Mouse (Mus musculus): Measurements from ENCODE around the gene Hba-a1.
"Not testable (repeated sequence)": the region's sequence is repeated elsewhere in the genome, so short reads cannot be mapped to it uniquely, and the experiment has no call there.

The Hba-a1 gene

DNA sequence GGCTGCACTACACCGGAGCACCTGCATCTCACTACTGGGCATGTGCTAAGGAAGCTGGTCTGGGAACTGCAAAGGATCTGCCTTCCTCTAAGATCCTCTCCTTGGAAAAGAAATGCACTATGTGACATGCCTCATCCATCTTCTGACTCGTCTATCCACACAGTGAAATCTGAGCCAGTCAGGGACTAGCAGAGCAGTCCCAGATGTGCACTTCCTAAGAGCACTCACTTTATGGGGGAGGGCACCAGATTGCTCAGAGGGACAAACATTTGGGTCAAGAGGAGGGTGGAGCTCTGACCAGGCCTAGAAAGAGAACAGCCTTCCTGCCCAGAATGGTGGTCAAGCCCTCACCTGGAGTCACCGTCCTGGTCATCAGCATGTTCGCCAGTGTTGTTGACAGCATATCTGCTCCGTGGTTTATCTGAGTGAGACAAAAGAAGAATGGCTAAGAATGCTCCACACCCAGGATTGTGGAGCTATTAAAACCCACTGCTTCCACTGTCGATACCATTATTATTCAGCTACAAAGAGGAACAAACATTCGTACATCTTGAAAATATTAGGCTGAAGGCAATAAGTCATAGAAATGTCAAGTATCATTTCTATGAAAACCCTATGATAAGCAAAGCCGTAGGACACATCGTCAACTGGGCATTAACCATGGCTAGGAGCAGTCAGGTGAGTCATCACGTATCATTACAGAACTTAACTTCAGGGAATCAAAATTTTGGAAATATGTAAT lies 20.5 kb upstream of the Hba-a1 start:
- DNase-seq (ENCODE audit: low spot score in 2 of 2) = no peak

DNA sequence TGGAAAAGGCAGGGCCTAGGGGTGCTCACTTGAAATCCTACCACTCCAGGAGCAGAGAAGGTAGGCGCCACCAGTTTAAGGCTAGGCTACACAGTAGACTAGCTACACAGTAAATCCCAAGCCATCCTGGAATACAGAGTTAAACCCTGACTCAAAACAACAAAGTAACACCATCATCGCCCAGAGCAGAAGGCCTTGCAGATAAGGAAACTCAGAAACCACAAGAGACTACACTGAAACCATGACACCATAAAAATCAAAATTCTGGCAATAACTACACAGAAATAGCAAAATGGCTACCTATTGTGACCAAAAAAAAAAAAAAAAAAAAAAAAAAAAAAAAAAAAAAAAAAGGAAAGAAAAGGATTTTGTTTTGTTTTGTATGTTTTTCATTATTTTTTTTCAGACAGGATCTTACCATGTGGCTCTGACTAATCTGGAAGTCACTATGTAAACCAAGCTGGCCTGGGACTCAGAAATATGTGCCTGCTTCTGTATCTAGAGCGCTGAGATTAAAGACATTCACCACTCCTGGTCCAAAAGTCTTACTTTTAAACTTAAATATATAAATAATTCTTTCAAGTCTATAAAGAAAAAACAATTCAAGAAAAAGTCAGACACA lies 18.1 kb upstream of the Hba-a1 start:
- DNase-seq (ENCODE audit: low spot score in 2 of 2) = no peak

DNA sequence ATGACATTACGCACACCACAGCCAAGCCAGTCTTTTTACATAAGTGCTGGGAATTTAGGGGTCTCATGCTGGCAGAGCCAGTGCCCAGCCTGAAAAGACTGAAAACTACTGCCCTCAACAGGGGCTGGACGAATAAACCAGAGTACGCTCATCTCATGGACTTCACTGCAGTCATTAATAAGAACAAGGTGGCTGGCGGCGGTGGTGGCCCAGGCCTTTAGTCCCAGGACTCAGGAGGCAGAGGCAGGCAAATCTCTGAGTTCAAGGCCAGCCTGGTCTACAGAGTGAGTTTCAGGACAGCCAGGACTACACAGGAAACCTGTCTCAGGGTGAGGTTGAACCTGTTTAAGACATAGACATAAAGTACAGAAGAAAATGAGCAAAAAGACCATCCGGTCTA lies 17.1 kb upstream of the Hba-a1 start:
- DNase-seq (ENCODE audit: low spot score in 2 of 2) = no peak

DNA sequence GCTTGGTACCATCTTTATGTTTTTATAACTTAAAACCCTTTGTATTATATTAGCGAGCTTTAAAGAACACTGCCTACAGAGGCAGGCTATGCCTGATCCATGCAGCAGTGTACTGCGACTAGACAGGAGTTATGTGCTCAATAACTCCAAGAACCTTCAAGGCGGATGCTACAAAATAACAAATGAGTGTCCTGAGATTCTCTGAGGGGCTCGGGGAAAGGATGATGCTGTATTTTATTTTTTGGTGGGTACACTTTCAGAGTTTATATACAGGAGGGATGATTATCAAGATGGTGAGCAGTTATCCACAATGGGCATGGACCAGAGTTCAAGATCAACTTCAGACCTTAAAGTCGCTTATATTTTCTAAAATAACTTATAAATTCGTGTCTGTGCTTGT lies 16.5 kb upstream of the Hba-a1 start:
- no peak for DNase-seq (ENCODE audit: low spot score in 2 of 2)

DNA sequence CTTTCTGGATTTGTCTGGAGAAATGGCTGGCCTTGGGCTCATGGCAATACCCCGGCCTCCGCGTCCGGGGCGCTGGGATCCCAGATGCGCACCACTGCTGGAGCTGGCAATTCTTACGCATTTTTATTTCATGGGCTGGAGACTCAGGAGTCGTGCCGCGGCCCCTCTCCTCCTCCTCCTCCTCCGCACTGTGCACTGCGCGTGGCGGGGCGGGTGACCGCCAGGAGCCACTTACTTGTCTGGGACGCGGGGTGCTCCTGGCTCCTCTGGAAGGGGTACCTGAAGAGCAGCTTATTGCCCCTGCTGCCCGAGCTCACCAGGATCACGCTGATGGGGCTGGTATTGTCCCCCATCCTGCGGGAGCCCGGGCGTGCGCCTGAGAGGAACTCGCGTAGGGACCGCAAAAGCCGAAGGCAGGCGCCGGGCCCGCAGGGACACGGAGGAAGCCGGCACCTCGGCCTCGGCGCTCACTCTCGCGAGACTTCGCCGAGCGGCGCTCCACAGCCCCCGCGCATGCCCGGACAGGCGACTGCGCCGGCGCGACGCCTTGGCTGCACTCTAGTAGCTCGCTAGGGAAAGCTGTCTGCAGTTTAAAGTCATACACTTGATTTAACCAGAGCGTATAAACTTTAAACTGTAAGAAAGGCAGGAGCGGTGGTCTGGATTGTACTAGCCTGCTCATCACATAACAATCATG lies 16.0 kb upstream of the Hba-a1 start, which contains the start of gene Nprl3:
Gene Nprl3, minus strand, starts transcription at position 520 of the 697 bp plus-strand sequence.
- peak; percentile 91 to 95 for DNase-seq (ENCODE audit: low spot score in 2 of 2)

DNA sequence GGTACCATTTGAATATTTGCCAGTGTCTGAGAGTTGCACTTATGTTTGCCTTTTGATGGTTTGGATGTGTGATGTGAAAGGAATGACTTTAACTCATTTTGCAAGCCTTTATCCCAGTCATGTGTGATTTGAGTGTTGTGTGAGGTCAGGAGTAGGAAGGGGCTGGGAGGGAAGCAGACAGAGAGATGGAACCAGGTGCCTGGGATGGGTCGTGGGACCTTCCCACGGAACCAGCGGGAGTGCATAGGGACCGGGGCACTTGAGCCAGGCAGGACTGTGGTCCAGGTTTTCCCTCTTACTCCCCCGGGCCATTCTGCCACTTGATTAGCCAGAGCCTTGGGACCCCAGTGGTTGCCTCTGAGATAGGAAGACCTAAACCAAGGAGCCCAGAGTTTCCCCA lies 15.3 kb upstream of the Hba-a1 start:
- DNase-seq (ENCODE audit: low spot score in 2 of 2) = no peak

DNA sequence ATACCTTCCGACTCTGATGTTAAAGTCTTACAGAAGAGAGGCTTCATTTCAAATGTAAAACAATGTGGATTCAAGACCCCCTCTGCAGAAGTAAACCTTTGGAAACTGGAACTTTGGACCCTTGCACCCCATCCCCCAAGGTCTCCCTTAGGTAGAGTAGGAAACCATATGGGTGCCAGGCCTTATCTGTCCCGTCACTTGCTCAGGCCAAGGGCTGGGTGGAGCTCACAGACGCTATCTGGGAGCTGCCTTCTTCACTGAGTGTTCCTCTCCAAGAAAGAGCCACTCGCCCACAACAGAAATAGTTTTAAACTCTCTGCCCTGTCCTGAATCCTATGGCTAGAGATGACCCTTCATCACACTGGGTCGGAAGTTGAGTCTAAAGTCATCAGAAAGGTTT lies 14.4 kb upstream of the Hba-a1 start:
- DNase-seq (ENCODE audit: low spot score in 2 of 2) = no peak

DNA sequence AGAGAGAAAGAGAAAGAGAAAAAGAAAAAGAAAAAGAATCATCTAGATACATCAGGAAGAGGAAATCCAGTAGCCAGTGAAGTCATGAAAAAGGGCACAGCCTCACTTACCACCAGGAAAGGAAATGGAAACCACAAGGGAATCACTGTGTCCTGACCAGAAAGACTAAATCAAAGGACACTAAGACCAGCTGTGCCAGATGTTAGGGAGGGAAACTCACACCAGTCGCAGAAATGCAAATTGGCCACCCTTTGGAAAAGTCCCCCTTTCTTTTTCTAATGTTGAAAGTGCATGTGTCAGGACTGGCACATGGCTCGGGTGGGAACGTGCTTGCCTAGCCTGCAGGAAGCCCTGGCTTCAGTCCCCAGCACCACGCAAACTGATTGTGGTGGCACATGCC lies 12.1 kb upstream of the Hba-a1 start:
- DNase-seq (ENCODE audit: low spot score in 2 of 2) = no peak

DNA sequence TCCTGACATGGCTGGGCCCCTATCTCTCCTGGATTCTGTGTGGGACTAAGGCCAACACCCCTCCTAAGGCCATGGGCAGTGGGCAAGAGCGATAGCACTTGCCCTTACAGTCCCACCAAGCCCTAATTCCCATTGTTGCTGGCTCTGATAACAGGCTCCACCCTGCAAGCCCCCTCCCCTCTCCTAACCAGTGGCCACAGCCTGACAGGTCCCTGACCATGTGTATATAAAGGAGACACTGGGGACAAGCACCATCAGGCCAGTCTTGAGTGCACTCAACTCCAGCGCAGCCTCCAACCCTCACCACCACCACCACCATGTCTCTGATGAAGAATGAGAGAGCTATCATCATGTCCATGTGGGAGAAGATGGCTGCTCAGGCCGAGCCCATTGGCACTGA lies 7.0 kb upstream of the Hba-a1 start, which contains the start of gene Hba-x:
Gene Hba-x, plus strand, starts transcription at position 54 of the 400 bp plus-strand sequence.
- DNase-seq (ENCODE audit: low spot score in 2 of 2) = no peak

DNA sequence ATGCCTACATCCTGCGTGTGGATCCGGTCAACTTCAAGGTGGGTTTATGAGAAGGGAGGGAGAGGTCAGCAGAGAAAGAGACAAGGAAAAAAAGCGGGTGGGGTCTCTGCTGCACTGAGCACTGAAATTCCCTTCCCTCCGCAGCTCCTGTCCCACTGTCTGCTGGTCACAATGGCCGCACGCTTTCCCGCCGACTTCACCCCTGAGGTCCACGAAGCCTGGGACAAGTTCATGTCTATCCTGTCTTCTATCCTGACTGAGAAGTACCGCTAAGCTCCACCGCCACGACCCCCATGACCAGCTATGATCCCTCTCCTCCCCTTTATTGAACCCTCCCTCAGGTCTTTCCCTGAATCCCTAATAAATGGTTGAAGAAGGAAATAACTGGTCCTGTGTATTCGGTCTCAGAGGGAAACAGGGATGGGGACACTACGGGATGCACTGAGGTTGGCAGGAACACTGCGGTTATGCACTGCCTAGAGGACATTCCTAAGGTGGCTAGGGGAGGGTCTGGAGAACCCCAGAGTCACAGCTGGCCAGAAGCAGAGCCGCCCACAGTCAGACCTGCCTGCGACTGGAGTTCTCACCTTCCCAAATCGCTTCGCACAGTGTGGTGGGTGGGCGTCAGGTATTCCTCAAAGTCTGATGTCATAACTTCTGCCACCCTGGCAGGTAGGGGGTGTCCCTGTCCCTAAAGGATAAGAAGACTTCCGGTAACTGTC lies 5.4 kb upstream of the Hba-a1 start:
- no peak for DNase-seq (ENCODE audit: low spot score in 2 of 2)

DNA sequence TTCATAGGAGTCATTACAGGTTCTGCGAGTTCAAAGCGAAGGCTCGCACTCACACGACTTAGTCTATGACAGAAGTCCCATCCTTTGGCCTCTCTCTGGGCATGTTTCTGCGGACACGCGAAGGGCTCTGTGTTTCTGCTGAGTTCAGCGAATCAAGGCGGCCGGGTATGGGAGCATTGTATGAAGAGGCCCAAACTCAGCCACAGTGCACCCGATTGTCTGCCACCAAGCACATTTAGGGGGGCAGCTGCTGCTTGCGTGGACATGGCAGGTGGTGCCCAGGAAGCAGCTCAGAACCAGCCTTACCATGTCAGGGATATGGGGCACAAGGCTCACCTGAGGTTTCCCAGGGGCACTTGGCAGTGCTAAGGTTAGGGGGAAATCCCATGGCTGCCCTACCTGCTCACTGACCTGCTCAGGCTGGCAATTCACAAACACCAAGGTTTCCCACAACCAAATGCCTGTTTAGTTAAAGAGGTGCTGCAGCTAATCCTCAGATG lies 4.8 kb upstream of the Hba-a1 start:
- no peak for DNase-seq (ENCODE audit: low spot score in 2 of 2)

DNA sequence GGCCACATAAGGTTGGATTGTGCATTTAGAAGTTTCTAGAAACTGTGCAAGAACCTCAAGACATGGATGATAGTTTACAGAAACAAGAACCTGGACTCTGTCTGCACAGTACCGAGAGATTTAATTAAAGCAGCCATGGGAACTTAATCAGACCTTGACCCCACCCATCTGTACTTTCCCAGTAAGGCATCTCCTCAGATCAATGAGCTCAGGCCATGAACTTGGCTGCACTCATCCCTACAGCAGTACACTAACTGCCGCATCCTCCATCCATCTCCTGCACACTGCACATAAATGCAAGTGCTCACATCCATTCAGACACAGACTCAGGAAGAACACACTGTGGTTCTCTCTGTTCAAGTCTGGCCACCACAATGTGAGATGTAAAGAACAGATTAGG lies 2.7 kb upstream of the Hba-a1 start:
- DNase-seq (ENCODE audit: low spot score in 2 of 2) = no peak

DNA sequence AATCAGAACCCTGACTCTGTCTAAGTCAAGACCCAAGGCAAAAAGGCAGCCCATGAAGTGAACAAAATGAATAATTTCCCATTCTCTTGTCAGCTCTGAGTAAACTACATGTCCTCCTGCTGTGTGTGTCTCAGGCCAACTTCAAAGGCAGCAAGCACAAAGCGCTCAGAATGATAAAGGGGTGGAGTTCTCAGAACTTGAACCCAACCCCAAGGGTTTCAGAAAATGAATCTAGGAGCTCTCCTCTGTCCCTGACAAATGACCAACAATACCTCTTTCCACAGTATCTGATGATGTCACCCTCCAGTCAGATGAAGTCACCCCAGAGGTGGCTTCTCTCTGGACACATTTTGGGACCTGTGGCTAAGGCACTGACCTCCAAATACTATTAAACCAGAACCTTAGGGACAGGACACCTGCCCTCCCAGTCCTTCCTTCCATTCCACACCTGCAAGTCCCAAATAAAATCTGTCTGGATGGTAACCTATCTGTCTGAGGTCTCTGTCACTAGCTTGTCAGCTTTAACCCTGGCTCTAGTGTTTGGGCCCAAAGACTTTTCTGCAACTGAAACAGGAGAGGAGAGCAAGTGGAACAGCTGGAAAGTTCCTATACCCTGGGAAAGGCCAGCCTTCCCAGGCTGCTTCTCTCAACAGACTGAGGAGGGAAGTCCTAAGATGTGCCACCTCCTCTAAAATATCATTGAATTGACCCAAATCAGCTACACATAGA lies 1.7 kb upstream of the Hba-a1 start:
- no peak for DNase-seq (ENCODE audit: low spot score in 2 of 2)

DNA sequence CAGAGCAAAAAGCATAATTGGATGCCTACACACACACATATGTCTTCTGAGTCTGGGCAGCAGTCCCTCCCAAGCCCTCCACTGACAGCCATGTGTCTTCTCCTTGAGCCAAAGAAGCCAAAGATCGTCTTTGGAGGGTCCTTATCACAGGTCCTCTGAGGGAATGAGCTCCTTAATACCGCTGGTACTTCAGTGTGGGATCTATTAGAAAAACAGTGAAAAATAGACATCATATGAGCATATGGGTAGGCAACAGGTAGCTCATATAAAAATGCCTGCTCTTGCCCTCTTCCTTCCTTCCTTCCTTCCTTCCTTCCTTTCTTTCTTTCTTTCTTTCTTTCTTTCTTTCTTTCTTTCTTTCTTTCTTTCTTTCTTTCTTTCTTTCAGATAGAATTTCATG lies 1.3 kb downstream of the Hba-a1 start:
- not testable (repeated sequence) for DNase-seq (ENCODE audit: low spot score in 2 of 2)

DNA sequence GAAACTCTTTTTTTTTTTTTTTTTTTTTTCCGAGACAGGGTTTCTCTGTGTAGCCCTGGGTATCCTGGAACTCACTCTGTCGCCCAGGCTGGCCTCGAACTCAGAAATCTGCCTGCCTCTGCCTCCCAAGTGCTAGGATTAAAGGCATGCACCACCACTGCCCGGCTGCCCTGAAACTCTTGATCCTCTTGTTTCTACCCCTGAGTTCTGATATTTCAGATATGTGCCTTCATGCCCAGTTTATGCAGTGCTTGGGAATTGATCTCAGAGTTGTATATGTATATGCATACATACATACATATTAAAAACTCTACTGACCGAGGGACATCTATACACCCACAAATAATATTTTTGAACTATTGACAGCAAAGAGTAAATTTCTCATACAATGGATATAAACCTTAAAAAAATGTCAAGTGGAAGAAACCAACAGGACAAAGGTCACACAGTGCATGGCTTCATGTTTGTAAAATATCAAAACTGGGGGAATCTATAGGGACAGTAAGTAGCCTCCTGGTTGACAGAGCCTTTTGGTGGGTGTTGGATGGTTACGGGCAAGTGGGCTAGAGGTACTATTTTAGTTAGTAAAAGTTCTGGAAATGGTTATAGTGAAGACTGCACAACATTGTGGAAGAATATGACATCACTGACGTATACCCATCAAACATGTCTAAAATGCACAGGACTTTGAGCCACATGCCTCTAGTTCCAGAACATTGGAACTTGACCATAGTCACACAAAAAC lies 1.9 kb downstream of the Hba-a1 start:
- DNase-seq (ENCODE audit: low spot score in 2 of 2) = no peak

DNA sequence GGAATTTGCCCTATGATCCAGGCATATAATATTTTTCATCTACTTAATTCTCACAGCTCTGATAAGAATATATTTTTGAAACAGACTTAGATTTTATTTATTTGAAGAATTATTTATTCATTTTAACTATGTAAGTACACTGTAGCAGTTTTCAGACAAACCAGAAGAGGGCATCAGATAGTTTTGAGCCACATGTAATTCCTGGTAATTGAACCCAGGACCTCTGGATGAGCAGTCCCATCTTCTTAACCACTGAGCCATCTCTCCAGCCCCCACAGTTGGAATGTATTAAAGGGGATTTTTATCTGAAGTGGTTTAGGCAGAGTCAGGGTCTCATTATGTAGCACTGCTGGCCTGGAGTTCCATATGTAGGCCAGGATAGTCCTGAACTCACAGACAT lies 2.6 kb downstream of the Hba-a1 start:
- not testable (repeated sequence) for DNase-seq (ENCODE audit: low spot score in 2 of 2)

DNA sequence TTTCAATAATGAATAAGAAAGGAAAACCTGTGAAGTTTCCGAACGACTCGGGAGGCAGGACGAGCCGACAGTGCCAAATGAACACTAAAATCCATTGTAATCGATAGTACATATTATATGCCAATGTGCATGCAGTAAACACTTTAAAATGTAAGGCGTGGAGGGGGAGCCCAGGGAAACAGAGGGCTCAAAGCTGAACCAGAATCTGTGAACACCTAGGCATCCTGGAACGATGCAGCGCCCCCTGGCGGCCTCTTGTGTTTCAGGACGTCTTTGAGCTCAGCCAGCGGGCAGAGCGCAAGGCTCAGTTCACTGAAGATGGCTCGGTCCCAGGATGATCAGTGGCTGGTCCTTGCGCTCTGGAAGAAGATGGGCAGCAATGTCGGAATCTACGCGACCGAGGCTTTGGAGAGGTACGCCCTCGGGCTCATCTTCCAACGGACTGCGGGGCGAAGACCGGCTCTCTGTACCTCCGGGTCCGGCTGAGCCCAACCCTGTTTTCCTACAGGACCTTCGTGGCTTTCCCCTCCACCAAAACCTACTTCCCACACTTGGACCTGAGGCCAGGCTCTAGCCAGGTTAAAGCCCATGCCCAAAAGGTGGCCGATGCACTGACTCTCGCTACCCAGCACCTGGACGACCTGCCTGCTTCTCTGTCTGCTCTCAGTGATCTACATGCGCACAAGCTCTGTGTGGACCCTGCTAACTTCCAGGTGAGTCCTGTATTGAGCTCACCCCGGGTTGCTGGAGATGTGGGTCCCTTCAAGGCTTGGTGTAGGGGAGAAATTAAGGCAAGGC lies 3.6 kb downstream of the Hba-a1 start, which contains the start of gene Hbq1b:
Gene Hbq1b, plus strand, starts transcription at position 271 of the 798 bp plus-strand sequence.
- DNase-seq (ENCODE audit: low spot score in 2 of 2) = peak; percentile 58 to 75

DNA sequence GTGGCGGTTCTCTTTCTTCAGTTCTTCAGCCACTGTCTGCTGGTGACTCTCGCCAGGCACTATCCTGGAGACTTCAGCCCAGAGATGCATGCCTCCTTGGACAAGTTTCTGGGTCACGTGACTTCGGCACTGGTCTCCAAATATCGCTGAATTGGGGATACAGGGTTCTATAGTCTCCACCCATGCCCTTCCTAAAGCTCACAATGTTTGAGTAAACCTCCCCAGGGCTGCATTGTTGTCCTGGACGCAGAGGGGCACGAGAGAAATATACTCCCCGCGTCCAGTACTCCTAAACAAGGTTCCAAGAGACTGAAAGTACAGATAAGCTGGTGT lies 4.1 kb downstream of the Hba-a1 start:
- no peak for DNase-seq (ENCODE audit: low spot score in 2 of 2)

DNA sequence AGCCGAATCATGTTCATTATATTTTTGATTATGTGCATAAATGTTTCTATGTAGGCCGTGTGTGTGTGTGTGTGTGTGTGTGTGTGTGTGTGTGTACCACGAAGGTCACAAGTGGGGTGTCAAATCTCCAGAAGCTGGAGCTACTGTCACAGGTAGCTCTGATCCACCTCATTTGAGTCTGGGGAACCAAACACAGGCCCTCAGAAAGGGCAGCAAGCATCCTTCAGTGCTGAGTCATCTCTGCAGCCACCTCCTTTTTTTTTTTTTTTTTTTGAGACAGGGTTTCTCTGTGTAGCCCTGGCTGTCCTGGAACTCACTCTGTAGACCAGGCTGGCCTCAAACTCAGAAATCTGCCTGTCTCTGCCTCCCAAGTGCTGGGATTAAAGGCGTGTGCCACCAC lies 9.5 kb downstream of the Hba-a1 start:
- DNase-seq (ENCODE audit: low spot score in 2 of 2) = not testable (repeated sequence)

DNA sequence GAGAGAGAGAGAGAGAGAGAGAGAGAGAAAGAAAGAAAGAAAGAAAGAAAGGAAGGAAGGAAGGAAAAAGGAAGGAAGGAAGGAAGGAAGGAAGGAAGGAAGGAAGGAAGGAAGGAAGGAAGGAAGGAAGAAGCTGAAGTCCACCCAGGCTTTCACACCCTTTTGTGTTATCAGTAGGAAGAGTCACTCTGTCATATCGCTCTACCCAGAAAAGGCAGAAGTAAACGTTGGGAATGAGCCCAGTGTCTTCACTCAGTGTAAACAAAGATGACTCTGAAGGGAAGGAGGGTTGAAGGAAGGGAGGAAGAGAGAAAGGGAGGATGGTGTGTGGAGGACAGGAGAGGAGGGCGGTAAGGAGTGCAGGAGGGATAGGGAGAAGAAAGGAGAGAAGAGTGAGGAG lies 10.2 kb downstream of the Hba-a1 start:
- DNase-seq (ENCODE audit: low spot score in 2 of 2) = not testable (repeated sequence)
